8 mouse cellular contexts compared by ENCODE assay signal in genomic region chr17:23675127-23675526, GRCm38 (mm10). TPM values are rescaled to one million over a fixed set of nuclear protein-coding genes. Genes with fewer than 3 reads are reported as not detected.
DNase-seq lines count a peak whose midpoint lies in the region; ATAC-seq lines count a peak whose summit lies in the region.

No protein-coding gene starts in this region.

- peaks cover 4% of the 10 kb centered on the region for H3K36me3 ChIP-seq in forebrain, embryonic 12.5 days (replicated peaks)
- H3K36me3 ChIP-seq in forebrain, embryonic 16.5 days (ENCODE audit: control insufficient read depth, insufficient read depth): no peaks in the 10 kb centered on the region
- peaks cover 3% of the 10 kb centered on the region; the same call in 1 of the 2 replicates for H3K36me3 ChIP-seq in heart, embryonic 11.5 days (ENCODE audit: control insufficient read depth, insufficient read depth, low read length)
- peaks cover 5% of the 10 kb centered on the region for H3K36me3 ChIP-seq in neural tube, embryonic 12.5 days

- H3K4me1 ChIP-seq in forebrain, embryonic 12.5 days: peaks cover 41% of the 10 kb centered on the region
- H3K4me1 ChIP-seq in forebrain, embryonic 16.5 days (replicated peaks; ENCODE audit: control insufficient read depth, insufficient read depth, low read length): peaks cover 34% of the 10 kb centered on the region
- H3K4me1 ChIP-seq in heart, embryonic 11.5 days (ENCODE audit: control insufficient read depth, insufficient read depth, low read length): peaks cover 21% of the 10 kb centered on the region
- peaks cover 37% of the 10 kb centered on the region for H3K4me1 ChIP-seq in neural tube, embryonic 12.5 days

- ATAC-seq in forebrain, embryonic 12.5 days (ENCODE audit: low FRiP score): no peak
- no peak for ATAC-seq in forebrain, embryonic 16.5 days
- ATAC-seq in heart, embryonic 11.5 days (replicated peaks; ENCODE audit: insufficient number of reproducible peaks, low FRiP score, low TSS enrichment): no peak
- ATAC-seq in neural tube, embryonic 12.5 days (ENCODE audit: low FRiP score, low read depth): no peak
- ATAC-seq in megakaryocyte, adult 5-6 weeks (ENCODE audit: poor library complexity, severe bottlenecking): no peak

- DNase-seq in cerebellum, adult 8-10 months: peak; percentile 67
- DNase-seq in kidney, postnatal 25 days: peak; percentile 38 to 64
- no peak for DNase-seq in thymus, postnatal 4 days

- no peak overlapping the region for H3K9ac ChIP-seq in forebrain, embryonic 12.5 days
- H3K9ac ChIP-seq in forebrain, embryonic 16.5 days (replicated peaks; ENCODE audit: low read depth, low read length): no peak overlapping the region
- peak overlapping the region; percentile 86 for H3K9ac ChIP-seq in heart, embryonic 11.5 days (ENCODE audit: low read depth, low read length)
- H3K9ac ChIP-seq in neural tube, embryonic 12.5 days: no peak overlapping the region

- no peaks in the 10 kb centered on the region for H3K9me3 ChIP-seq in forebrain, embryonic 12.5 days
- no peaks in the 10 kb centered on the region for H3K9me3 ChIP-seq in forebrain, embryonic 16.5 days (ENCODE audit: control insufficient read depth, low read length)
- no peaks in the 10 kb centered on the region for H3K9me3 ChIP-seq in heart, embryonic 11.5 days (replicated peaks; ENCODE audit: control insufficient read depth, low read length)
- H3K9me3 ChIP-seq in neural tube, embryonic 12.5 days: no peaks in the 10 kb centered on the region

- no peak overlapping the region for H3K27ac ChIP-seq in forebrain, embryonic 12.5 days
- no peak overlapping the region for H3K27ac ChIP-seq in forebrain, embryonic 16.5 days (ENCODE audit: low read length)
- peak overlapping the region; percentile 95 for H3K27ac ChIP-seq in heart, embryonic 11.5 days (ENCODE audit: low read depth, low read length)
- H3K27ac ChIP-seq in neural tube, embryonic 12.5 days: no peak overlapping the region

- 0 out of 2 replicates have a peak overlapping the region, but pooled peaks have one; percentile 63 for H3K4me2 ChIP-seq in forebrain, embryonic 12.5 days
- no peak overlapping the region for H3K4me2 ChIP-seq in forebrain, embryonic 16.5 days (ENCODE audit: low read length)
- H3K4me2 ChIP-seq in heart, embryonic 11.5 days: peak overlapping the region; percentile 95
- H3K4me2 ChIP-seq in neural tube, embryonic 12.5 days (replicated peaks): peak overlapping the region; percentile 95; the same call in 1 of the 2 replicates

- no peak overlapping the region for H3K4me3 ChIP-seq in forebrain, embryonic 12.5 days (replicated peaks)
- H3K4me3 ChIP-seq in forebrain, embryonic 16.5 days (replicated peaks; ENCODE audit: low read length): no peak overlapping the region
- H3K4me3 ChIP-seq in heart, embryonic 11.5 days (ENCODE audit: low read depth, low read length): peak overlapping the region; percentile 73
- no peak overlapping the region for H3K4me3 ChIP-seq in neural tube, embryonic 12.5 days

- H3K27me3 ChIP-seq in forebrain, embryonic 12.5 days: peaks cover 50% of the 10 kb centered on the region
- H3K27me3 ChIP-seq in forebrain, embryonic 16.5 days (replicated peaks; ENCODE audit: control insufficient read depth, insufficient read depth, low read length): peaks cover 29% of the 10 kb centered on the region
- H3K27me3 ChIP-seq in heart, embryonic 11.5 days (ENCODE audit: control insufficient read depth, insufficient read depth, low read length): peaks cover 19% of the 10 kb centered on the region
- H3K27me3 ChIP-seq in neural tube, embryonic 12.5 days (replicated peaks): peaks cover 49% of the 10 kb centered on the region

- WGBS in forebrain, embryonic 12.5 days: 42% methylated on average over 5 of the region's 5 CpGs
- 38% methylated on average over 5 of the region's 5 CpGs for WGBS in forebrain, embryonic 16.5 days
- WGBS in heart, embryonic 11.5 days (ENCODE audit: insufficient replicate concordance): 18% methylated on average over 5 of the region's 5 CpGs
- WGBS in neural tube, embryonic 12.5 days: 57% methylated on average over 5 of the region's 5 CpGs

RNA-seq across cellular contexts. Expression of gene Thoc6, which starts 1.4 kb away (rescaled TPM):
- polyA plus RNA-seq in forebrain, embryonic 12.5 days (2016; fragmentation: Nextera tagmentation; extraction: Ambion mirVana): 49.3 and 49.7 TPM in 2 replicates
- 40.1 and 41.4 TPM in 2 replicates for polyA plus RNA-seq in forebrain, embryonic 16.5 days (2015; fragmentation: Nextera tagmentation; extraction: Ambion mirVana)
- polyA plus RNA-seq in heart, embryonic 11.5 days (2014; fragmentation: Nextera tagmentation; extraction: Ambion mirVana): 40.9 and 41.0 TPM in 2 replicates
- 54.0 and 57.6 TPM in 2 replicates for polyA plus RNA-seq in neural tube, embryonic 12.5 days (2016; fragmentation: Nextera tagmentation; extraction: Ambion mirVana)
- 26.5 and 26.8 TPM in 2 replicates for total RNA-seq in megakaryocyte, adult 5-6 weeks (2015)
- 38.5 and 45.2 TPM in 2 replicates for total RNA-seq in megakaryocyte, adult 5-6 weeks (2017)

RNA-seq across cellular contexts. Expression of gene Hcfc1r1, which starts 1.7 kb away (rescaled TPM):
- 47.1 and 50.3 TPM in 2 replicates for polyA plus RNA-seq in forebrain, embryonic 12.5 days (2016; fragmentation: Nextera tagmentation; extraction: Ambion mirVana)
- polyA plus RNA-seq in forebrain, embryonic 16.5 days (2015; fragmentation: Nextera tagmentation; extraction: Ambion mirVana): 92.1 and 99.4 TPM in 2 replicates
- 382 and 389 TPM in 2 replicates for polyA plus RNA-seq in heart, embryonic 11.5 days (2014; fragmentation: Nextera tagmentation; extraction: Ambion mirVana)
- polyA plus RNA-seq in neural tube, embryonic 12.5 days (2016; fragmentation: Nextera tagmentation; extraction: Ambion mirVana): 69.2 and 74.4 TPM in 2 replicates
- 67.4 and 97.1 TPM in 2 replicates for total RNA-seq in megakaryocyte, adult 5-6 weeks (2015)
- total RNA-seq in megakaryocyte, adult 5-6 weeks (2017): 38.1 and 52.4 TPM in 2 replicates

RNA-seq across cellular contexts. Expression of gene Tnfrsf12a, which starts 2.1 kb away (rescaled TPM):
- polyA plus RNA-seq in forebrain, embryonic 12.5 days (2016; fragmentation: Nextera tagmentation; extraction: Ambion mirVana): 3.6 and 4.2 TPM in 2 replicates
- 2.9 and 4.8 TPM in 2 replicates for polyA plus RNA-seq in forebrain, embryonic 16.5 days (2015; fragmentation: Nextera tagmentation; extraction: Ambion mirVana)
- polyA plus RNA-seq in heart, embryonic 11.5 days (2014; fragmentation: Nextera tagmentation; extraction: Ambion mirVana): 77.6 and 85.3 TPM in 2 replicates
- 3.1 and 3.9 TPM in 2 replicates for polyA plus RNA-seq in neural tube, embryonic 12.5 days (2016; fragmentation: Nextera tagmentation; extraction: Ambion mirVana)
- total RNA-seq in megakaryocyte, adult 5-6 weeks (2015): 1.8 and 5.8 TPM in 2 replicates
- total RNA-seq in megakaryocyte, adult 5-6 weeks (2017): 5.9 and 7.7 TPM in 2 replicates

RNA-seq across cellular contexts. Expression of gene Cldn6, which starts 3.9 kb away (rescaled TPM):
- polyA plus RNA-seq in forebrain, embryonic 12.5 days (2016; fragmentation: Nextera tagmentation; extraction: Ambion mirVana): 7.1 and 8.0 TPM in 2 replicates
- polyA plus RNA-seq in forebrain, embryonic 16.5 days (2015; fragmentation: Nextera tagmentation; extraction: Ambion mirVana): 0.24 and 0.45 TPM in 2 replicates
- 3.3 and 3.9 TPM in 2 replicates for polyA plus RNA-seq in heart, embryonic 11.5 days (2014; fragmentation: Nextera tagmentation; extraction: Ambion mirVana)
- polyA plus RNA-seq in neural tube, embryonic 12.5 days (2016; fragmentation: Nextera tagmentation; extraction: Ambion mirVana): 2.7 and 3.6 TPM in 2 replicates
- total RNA-seq in megakaryocyte, adult 5-6 weeks (2015): not detected in 2 replicates
- total RNA-seq in megakaryocyte, adult 5-6 weeks (2017): not detected in 2 replicates

RNA-seq across cellular contexts. Expression of gene Cldn9, which starts 8.7 kb away (rescaled TPM):
- polyA plus RNA-seq in forebrain, embryonic 12.5 days (2016; fragmentation: Nextera tagmentation; extraction: Ambion mirVana): 6.3 and 8.2 TPM in 2 replicates
- polyA plus RNA-seq in forebrain, embryonic 16.5 days (2015; fragmentation: Nextera tagmentation; extraction: Ambion mirVana): 1.4 TPM in 2 replicates
- polyA plus RNA-seq in heart, embryonic 11.5 days (2014; fragmentation: Nextera tagmentation; extraction: Ambion mirVana): 0.25 and 0.46 TPM in 2 replicates
- 0.74 and 1.9 TPM in 2 replicates for polyA plus RNA-seq in neural tube, embryonic 12.5 days (2016; fragmentation: Nextera tagmentation; extraction: Ambion mirVana)
- not detected in 2 replicates for total RNA-seq in megakaryocyte, adult 5-6 weeks (2015)
- not detected in 2 replicates for total RNA-seq in megakaryocyte, adult 5-6 weeks (2017)

Comparison
In these comparisons a context has a peak if more than half of its experiments do, and no peak if none do; other contexts are left out.
1. RNA of gene Tnfrsf12a, which starts 2.1 kb away (polyA plus RNA-seq): 77.6 to 85.3 TPM in heart, embryonic 11.5 days; 2.9 to 4.8 TPM in forebrain, embryonic 16.5 days, 3.6 to 4.2 TPM in forebrain, embryonic 12.5 days and 3.1 to 3.9 TPM in neural tube, embryonic 12.5 days; every median in the first group is over 10 times any median in the second.